Mouse (Mus musculus): ENCODE data around the gene Ltbp2.

The Ltbp2 gene

GRCm38 (mm10) chr12:84876481-84877121 lies at the start of gene Ltbp2:
Ltbp2 (minus strand) TSS chr12:84876532.
- peak; percentile 84 for DNase-seq (ENCODE audit: low spot score)

- no peak for DNase-seq (ENCODE audit: low spot score)
These were observed 48.0 kb upstream of the Ltbp2 start for GRCm38 (mm10) chr12:84924324-84924723.

- DNase-seq (ENCODE audit: low spot score): no peak
These were observed 45.6 kb upstream of the Ltbp2 start for GRCm38 (mm10) chr12:84921881-84922419.

- no peak for DNase-seq (ENCODE audit: low spot score)
These were observed 42.5 kb upstream of the Ltbp2 start for GRCm38 (mm10) chr12:84918809-84919208.

GRCm38 (mm10) chr12:84917799-84918198 lies 41.5 kb upstream of the Ltbp2 start:
- DNase-seq (ENCODE audit: low spot score): no peak

GRCm38 (mm10) chr12:84914959-84915358 lies 38.6 kb upstream of the Ltbp2 start:
- DNase-seq (ENCODE audit: low spot score): no peak

GRCm38 (mm10) chr12:84912652-84913104 lies 36.3 kb upstream of the Ltbp2 start:
- no peak for DNase-seq (ENCODE audit: low spot score)

GRCm38 (mm10) chr12:84911640-84912039 lies 35.3 kb upstream of the Ltbp2 start:
- DNase-seq (ENCODE audit: low spot score): no peak

GRCm38 (mm10) chr12:84910066-84910465 lies 33.7 kb upstream of the Ltbp2 start:
- DNase-seq (ENCODE audit: low spot score): no peak

- DNase-seq (ENCODE audit: low spot score): no peak
These were observed 31.5 kb upstream of the Ltbp2 start for GRCm38 (mm10) chr12:84907627-84908480.

- no peak for DNase-seq (ENCODE audit: low spot score)
These were observed 30.8 kb upstream of the Ltbp2 start for GRCm38 (mm10) chr12:84907024-84907626.

GRCm38 (mm10) chr12:84904399-84904798 lies 28.1 kb upstream of the Ltbp2 start:
- DNase-seq (ENCODE audit: low spot score): no peak

GRCm38 (mm10) chr12:84900317-84900716 lies 24.0 kb upstream of the Ltbp2 start:
- DNase-seq (ENCODE audit: low spot score): no peak

GRCm38 (mm10) chr12:84897322-84897721 lies 21.0 kb upstream of the Ltbp2 start:
- no peak for DNase-seq (ENCODE audit: low spot score)

- DNase-seq (ENCODE audit: low spot score): no peak
These were observed 19.9 kb upstream of the Ltbp2 start for GRCm38 (mm10) chr12:84896235-84896634.

GRCm38 (mm10) chr12:84893648-84894628 lies 17.6 kb upstream of the Ltbp2 start:
- no peak for DNase-seq (ENCODE audit: low spot score)

- DNase-seq (ENCODE audit: low spot score): no peak
These were observed 14.0 kb upstream of the Ltbp2 start for GRCm38 (mm10) chr12:84890289-84890688.

- DNase-seq (ENCODE audit: low spot score): no peak
These were observed 9.0 kb upstream of the Ltbp2 start for GRCm38 (mm10) chr12:84885107-84885876.

GRCm38 (mm10) chr12:84884423-84885076 lies 8.2 kb upstream of the Ltbp2 start:
- no peak for DNase-seq (ENCODE audit: low spot score)

- DNase-seq (ENCODE audit: low spot score): no peak
These were observed 6.5 kb upstream of the Ltbp2 start for GRCm38 (mm10) chr12:84882796-84883195.
